Mouse (Mus musculus) spleen, adult 12 weeks (tissue): Measurements from ENCODE around the gene Snph.
A peak's percentile ranks its signal among the peaks of the same experiment; 100 is the strongest.

Experiments
- DNase-seq: peaks from one replicate; pipeline ENCODE4 v3.0.0; 2022; ENCODE audit warnings: low spot score

The Snph gene

GRCm38 (mm10) chr2:151542323-151543062 lies 89.9 kb downstream of the Snph start, which contains the start of gene Fkbp1a:
Gene Fkbp1a, plus strand, starts transcription at chr2:151542483.
- peak; percentile 76 for DNase-seq
